Mouse (Mus musculus) MEL (cell line): ENCODE results near the gene Tpcn2.

ENCODE experiments used
- CTCF ChIP-seq, 3 experiments: IDR thresholded peaks in 2 of 3; conservative IDR thresholded peaks in 1 of 3; 2 replicates each; pipeline ENCODE4 v1.5.1; 2011 to 2012; ENCODE audit warnings: low read length in 3 of 3, low read depth in 2 of 3, mild to moderate bottlenecking in 2 of 3, improper control_type of control experiment in 1 of 3, inconsistent platforms in 1 of 3, mixed read lengths in 1 of 3, moderate library complexity in 1 of 3; ENCODE audit not compliant: control insufficient read depth in 1 of 3, insufficient read depth in 1 of 3, poor library complexity in 1 of 3, severe bottlenecking in 1 of 3
- GABPA ChIP-seq: IDR thresholded peaks from 2 replicates; pipeline ENCODE4 v1.6.1; 2012; ENCODE audit warnings: low read depth, mild to moderate bottlenecking, inconsistent platforms, low read length, improper control_type of control experiment, moderate library complexity
- KAT2A ChIP-seq: conservative IDR thresholded peaks from 2 replicates; pipeline ENCODE4 v1.6.1; 2012; ENCODE audit warnings: low read depth, low read length, improper control_type of control experiment, inconsistent platforms
- MAZ ChIP-seq: IDR thresholded peaks from 2 replicates; pipeline ENCODE4 v1.6.1; 2012; ENCODE audit warnings: low read depth, mild to moderate bottlenecking, inconsistent platforms, low read length, improper control_type of control experiment
- POLR2A ChIP-seq, 2 experiments: IDR thresholded peaks; 2 replicates each; pipeline ENCODE4 v1.6.1; 2011 to 2012; ENCODE audit warnings: low read length in 2 of 2, mild to moderate bottlenecking in 2 of 2, control low read depth in 1 of 2, improper control_type of control experiment in 1 of 2, low read depth in 1 of 2, moderate library complexity in 1 of 2; ENCODE audit not compliant: control insufficient read depth in 1 of 2, insufficient read depth in 1 of 2, poor library complexity in 1 of 2
- POLR2AphosphoS5 ChIP-seq: IDR thresholded peaks from 2 replicates; pipeline ENCODE4 v1.6.1; 2012; ENCODE audit warnings: low read depth, borderline replicate concordance, mild to moderate bottlenecking, inconsistent platforms, low read length, moderate library complexity, mixed read lengths
- RAD21 ChIP-seq: IDR thresholded peaks from 2 replicates; pipeline ENCODE4 v1.6.1; 2011; ENCODE audit warnings: mild to moderate bottlenecking, low read depth, low read length, improper control_type of control experiment
- RCOR1 ChIP-seq: IDR thresholded peaks from 2 replicates; pipeline ENCODE4 v1.6.1; 2012; ENCODE audit warnings: low read depth, mild to moderate bottlenecking, inconsistent platforms, low read length, improper control_type of control experiment
- SIN3A ChIP-seq: IDR thresholded peaks from 2 replicates; pipeline ENCODE4 v1.6.1; 2012; ENCODE audit warnings: low read length, improper control_type of control experiment, inconsistent platforms
- USF1 ChIP-seq: IDR thresholded peaks from 2 replicates; pipeline ENCODE4 v1.6.1; 2014; ENCODE audit warnings: low read depth, mild to moderate bottlenecking, inconsistent platforms, low read length, improper control_type of control experiment, moderate library complexity
- ZNF384 ChIP-seq: IDR thresholded peaks from 2 replicates; pipeline ENCODE4 v1.6.1; 2012; ENCODE audit warnings: low read depth, mild to moderate bottlenecking, inconsistent platforms, low read length, improper control_type of control experiment

GRCm38 (mm10) chr7:145284293-145284692 is 482 bp upstream of the Tpcn2 start:
- TF ChIP-seq POLR2A (IDR thresholded peaks at IDR 0.05; ENCODE audit: control insufficient read depth in 1 of 2, insufficient read depth in 1 of 2, low read depth in 1 of 2, low read length in 2 of 2, poor library complexity in 1 of 2) (no peak), RCOR1 (no peak), ZNF384 (no peak), RAD21 (no peak), POLR2AphosphoS5 (no peak), SIN3A (no peak), MAZ (no peak), CTCF (IDR thresholded peaks at IDR 0.05 in 2 of 3, conservative IDR thresholded peaks at IDR 0.05 in 1 of 3; ENCODE audit: control insufficient read depth in 1 of 3, insufficient read depth in 1 of 3, low read depth in 2 of 3, low read length in 3 of 3, poor library complexity in 1 of 3, severe bottlenecking in 1 of 3) (no peak), KAT2A (no peak), USF1 (no peak), GABPA (no peak)
